In the genomic region with DNA sequence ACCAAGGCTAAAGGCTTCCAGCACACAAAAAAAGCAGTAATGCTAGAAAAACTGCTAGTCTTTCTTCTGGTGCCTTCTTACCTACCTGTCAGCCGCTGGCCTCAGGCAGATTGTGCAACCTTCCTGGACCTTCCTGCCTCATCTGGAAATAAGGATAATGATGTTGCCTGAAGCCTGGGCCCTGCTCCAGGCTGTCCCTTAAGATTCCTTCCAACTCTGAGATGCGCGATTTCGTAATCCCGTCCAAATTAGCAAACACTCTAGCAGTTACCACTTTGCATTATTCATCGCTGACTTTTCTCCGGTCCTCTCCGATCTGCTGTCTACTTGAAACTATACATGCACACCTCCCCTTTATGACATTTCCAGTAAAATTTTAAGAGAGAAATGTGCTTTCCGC, we compare ENCODE assay signal across 30 mouse cellular contexts. TPM values are rescaled to one million over a fixed set of nuclear protein-coding genes. Genes with fewer than 3 reads are reported as not detected.
A peak's percentile ranks its signal among the peaks of the same experiment; 100 is the strongest.
DNase-seq lines count a peak whose midpoint lies in the region; ATAC-seq and TF ChIP-seq lines count a peak whose summit lies in the region.
"Had no signal": no experiment of that assay in that cellular context is flagged by ENCODE, and none has a peak within 500 bp of the region (broad histone marks: within the 10 kb centered on the region; RNA-seq: fewer than 3 reads in every experiment).

No protein-coding gene starts in this region.

- no peaks in the 10 kb centered on the region for H3K27me3 ChIP-seq in midbrain, embryonic 12.5 days
- H3K27me3 ChIP-seq in midbrain, postnatal 0 days (ENCODE audit: insufficient read depth, low read length): no peaks in the 10 kb centered on the region
- H3K27me3 ChIP-seq: embryonic facial prominence, embryonic 15.5 days; heart, embryonic 13.5 days; hindbrain, embryonic 15.5 days; kidney, embryonic 15.5 days; limb, embryonic 13.5 days; Patski had no signal

- no peaks in the 10 kb centered on the region for H3K36me3 ChIP-seq in midbrain, embryonic 12.5 days
- H3K36me3 ChIP-seq in midbrain, postnatal 0 days (ENCODE audit: insufficient read depth, low read length): no peaks in the 10 kb centered on the region
- H3K36me3 ChIP-seq: embryonic facial prominence, embryonic 15.5 days; G1E; heart, embryonic 13.5 days; hindbrain, embryonic 10.5 days; hindbrain, embryonic 15.5 days; kidney, embryonic 15.5 days; limb, embryonic 13.5 days; midbrain, embryonic 10.5 days had no signal

- no peaks in the 10 kb centered on the region for H3K9me3 ChIP-seq in midbrain, embryonic 12.5 days
- H3K9me3 ChIP-seq in midbrain, postnatal 0 days (ENCODE audit: low read length): no peaks in the 10 kb centered on the region
- H3K9me3 ChIP-seq: embryonic facial prominence, embryonic 15.5 days; heart, embryonic 13.5 days; hindbrain, embryonic 10.5 days; hindbrain, embryonic 15.5 days; kidney, embryonic 15.5 days; limb, embryonic 13.5 days; midbrain, embryonic 10.5 days had no signal

- H3K27ac ChIP-seq in midbrain, embryonic 12.5 days (replicated peaks): no peak overlapping the region
- no peak overlapping the region for H3K27ac ChIP-seq in midbrain, postnatal 0 days (ENCODE audit: low read depth, low read length)
- H3K27ac ChIP-seq: embryonic facial prominence, embryonic 15.5 days; heart, adult 2 months; heart, embryonic 13.5 days; hindbrain, embryonic 10.5 days; hindbrain, embryonic 15.5 days; kidney, embryonic 15.5 days; limb, embryonic 13.5 days; midbrain, embryonic 10.5 days had no signal

- H3K4me2 ChIP-seq in midbrain, embryonic 12.5 days (replicated peaks): no peak overlapping the region
- H3K4me2 ChIP-seq in midbrain, postnatal 0 days (ENCODE audit: low read depth, low read length, poor library complexity, severe bottlenecking): no peak overlapping the region
- H3K4me2 ChIP-seq: embryonic facial prominence, embryonic 15.5 days; heart, embryonic 13.5 days; hindbrain, embryonic 15.5 days; kidney, embryonic 15.5 days; limb, embryonic 13.5 days; liver, embryonic 11.5 days had no signal

- 86% methylated on average over 9 of the region's 9 CpGs for WGBS in midbrain, embryonic 12.5 days
- 82% methylated on average over 9 of the region's 9 CpGs for WGBS in midbrain, postnatal 0 days

- H3K4me1 ChIP-seq in midbrain, embryonic 12.5 days: 0 out of 2 replicates have a peak, but pooled peaks cover 4% of the 10 kb centered on the region
- no peaks in the 10 kb centered on the region for H3K4me1 ChIP-seq in midbrain, postnatal 0 days (ENCODE audit: insufficient read depth, low read length)
- H3K4me1 ChIP-seq: embryonic facial prominence, embryonic 15.5 days; heart, embryonic 13.5 days; hindbrain, embryonic 15.5 days; kidney, embryonic 15.5 days had no signal

- intact Hi-C loops in gastrocnemius, postnatal 36 days (cut with DNase I): no loop called here

- H3K4me3 ChIP-seq in midbrain, embryonic 12.5 days: no peak overlapping the region
- H3K4me3 ChIP-seq in midbrain, postnatal 0 days (ENCODE audit: low read depth, low read length): no peak overlapping the region
- H3K4me3 ChIP-seq: embryonic facial prominence, embryonic 15.5 days; heart, adult 2 months; heart, embryonic 13.5 days; hindbrain, embryonic 10.5 days; hindbrain, embryonic 15.5 days; kidney, embryonic 15.5 days; limb, embryonic 13.5 days; midbrain, embryonic 10.5 days had no signal

- DNase-seq in gastrocnemius, adult 18-20 months (ENCODE audit: low spot score): peak; percentile 4
- no peak for DNase-seq in gastrocnemius, postnatal 36 days
- DNase-seq in midbrain, postnatal 0 days (ENCODE audit: low spot score): no peak
- peak; percentile 27 for DNase-seq in 416B (ENCODE audit: low read depth)
- DNase-seq in fat pad, adult 2 months (ENCODE audit: extremely low read depth, low read depth, low spot score): peak; percentile 74
- no peak for DNase-seq in heart, adult 8-10 months (ENCODE audit: low spot score)
- DNase-seq in thymus, postnatal 10 days (ENCODE audit: low spot score in 2 of 2): no peak
- DNase-seq: adrenal gland, postnatal 14 days; cerebellum, adult 18-20 months; cerebellum, postnatal 10 days; gastrocnemius, postnatal 10 days; heart, postnatal 14 days; kidney, adult 18-20 months; kidney, postnatal 25 days; right cerebral cortex, postnatal 25 days; spleen, adult 18-20 months; thymus, postnatal 36 days had no signal

- H3K9ac ChIP-seq in midbrain, embryonic 12.5 days (replicated peaks): no peak overlapping the region
- H3K9ac ChIP-seq in midbrain, postnatal 0 days (replicated peaks; ENCODE audit: low read length, poor library complexity, severe bottlenecking): no peak overlapping the region
- H3K9ac ChIP-seq: embryonic facial prominence, embryonic 15.5 days; heart, embryonic 13.5 days; hindbrain, embryonic 15.5 days; kidney, embryonic 15.5 days; limb, embryonic 13.5 days had no signal

- 0 out of 2 replicates have a peak, but pooled peaks have one; percentile 12 for ATAC-seq in midbrain, embryonic 12.5 days (ENCODE audit: low FRiP score, low read depth)
- no peak for ATAC-seq in midbrain, postnatal 0 days (ENCODE audit: low FRiP score)
- ATAC-seq: forebrain, embryonic 14.5 days; Patski had no signal

- TF ChIP-seq CTCF in midbrain, postnatal 0 days (IDR thresholded peaks at IDR 0.05): no peak

RNA-seq across cellular contexts. Expression of gene Mtap, which starts 58.4 kb away (rescaled TPM):
- total RNA-seq in gastrocnemius, adult 18-20 months (2021): 10 to 100 TPM; 14.4 to 16.7 TPM
- 10 to 100 TPM; 13.4 to 14.7 TPM for total RNA-seq in gastrocnemius, postnatal 36 days (2021)
- 52.2 and 57.6 TPM in 2 replicates for polyA plus RNA-seq in midbrain, embryonic 12.5 days (2016; fragmentation: Nextera tagmentation; extraction: Ambion mirVana)
- 7.6 and 8.6 TPM in 2 replicates for total RNA-seq in midbrain, postnatal 0 days (2014; rRNA removed)
- 15.1 and 16.3 TPM in 2 replicates for polyA plus RNA-seq in midbrain, postnatal 0 days (2015; fragmentation: Nextera tagmentation; extraction: Ambion mirVana)
- 10 to 100 TPM; 19.9 to 23.2 (median 22.0) TPM for total RNA-seq in heart, adult 8-10 months (2022)
- polyA plus RNA-seq: G1E had no signal

Comparison
In these comparisons a context has a peak if more than half of its experiments do, and no peak if none do; other contexts are left out.
1. DNase-seq: peak in gastrocnemius, adult 18-20 months (single experiment), 416B (single experiment) and fat pad, adult 2 months (single experiment); none in gastrocnemius, postnatal 36 days (0 of 2), midbrain, postnatal 0 days (single experiment), heart, adult 8-10 months (single experiment) and thymus, postnatal 10 days (0 of 2).